Mouse (Mus musculus) heart, embryonic 11.5 days (tissue): ENCODE data around the gene Mdga1. TPM values are rescaled to one million over a fixed set of nuclear protein-coding genes. Genes with fewer than 3 reads are reported as not detected.

ENCODE experiments used
- ATAC-seq: fragments of 200-750 bp; cut with Nextera tagmentation; replicated peaks from 2 replicates; pipeline ENCODE4 v1.8.0; 2017; ENCODE audit warnings: moderate library complexity; ENCODE audit not compliant: insufficient number of reproducible peaks, low FRiP score, low TSS enrichment
- H3K27ac ChIP-seq: fragments of 300-500 bp; sonication (generic); 2 replicates; pipeline ENCODE4 v1.5.1; 2014; ENCODE audit warnings: mild to moderate bottlenecking, low read depth, low read length
- H3K27me3 ChIP-seq: fragments of 300-500 bp; sonication (generic); 2 replicates; pipeline ENCODE4 v1.6.1; 2014; ENCODE audit warnings: mild to moderate bottlenecking, low read length, mixed read lengths; ENCODE audit not compliant: control insufficient read depth, insufficient read depth
- H3K36me3 ChIP-seq: fragments of 300-500 bp; sonication (generic); 2 replicates; pipeline ENCODE4 v1.6.1; 2014; ENCODE audit warnings: mild to moderate bottlenecking, low read length, moderate library complexity, mixed read lengths; ENCODE audit not compliant: control insufficient read depth, insufficient read depth
- H3K4me1 ChIP-seq: fragments of 300-500 bp; sonication (generic); 2 replicates; pipeline ENCODE4 v1.6.1; 2014; ENCODE audit warnings: low read length; ENCODE audit not compliant: control insufficient read depth, insufficient read depth
- H3K4me2 ChIP-seq: fragments of 300-500 bp; sonication (generic); 2 replicates; pipeline ENCODE4 v1.6.1; 2014; ENCODE audit warnings: mild to moderate bottlenecking, moderate library complexity
- H3K4me3 ChIP-seq: fragments of 300-500 bp; sonication (generic); 2 replicates; pipeline ENCODE4 v1.5.1; 2014; ENCODE audit warnings: low read depth, low read length
- H3K9ac ChIP-seq: fragments of 300-500 bp; sonication (generic); 2 replicates; pipeline ENCODE4 v1.6.1; 2014; ENCODE audit warnings: mild to moderate bottlenecking, low read depth, low read length, moderate library complexity
- H3K9me3 ChIP-seq: fragments of 300-500 bp; sonication (generic); replicated peaks from 2 replicates; pipeline ENCODE4 v1.6.1; 2016; ENCODE audit warnings: low read length; ENCODE audit not compliant: control insufficient read depth
- WGBS: fragments of 180-500 bp; shearing (Covaris S2); extraction: QIAGEN DNeasy Blood & Tissue Kit; methylation state at CpG from one replicate; pipeline ENCODE4 v1.1.7; 2014; ENCODE audit not compliant: insufficient replicate concordance; 5-methylcytosine and 5-hydroxymethylcytosine counted together
- polyA plus RNA-seq: library from polyadenylated mRNA; unstranded; fragments of >200 nt; fragmentation: Nextera tagmentation; extraction: Ambion mirVana; gene quantifications from 2 replicates; pipeline ENCODE4 v1.2.1, GENCODE M21; 2014

The Mdga1 gene
- polyA plus RNA-seq, 1 experiment from 2014 or later, result 1.7 TPM

- no peaks in the 10 kb centered on the region for H3K4me1 ChIP-seq
- no peak overlapping the region for H3K4me3 ChIP-seq
- H3K36me3 ChIP-seq, result no peaks in the 10 kb centered on the region
- no peak overlapping the region for H3K4me2 ChIP-seq
- no peak for ATAC-seq
- no peaks in the 10 kb centered on the region for H3K27me3 ChIP-seq
- H3K27ac ChIP-seq, result no peak overlapping the region
- WGBS, result 9% methylated on average over 8 of the region's 8 CpGs
- H3K9ac ChIP-seq, result no peak overlapping the region
- H3K9me3 ChIP-seq, result no peaks in the 10 kb centered on the region
These were observed 5.8 kb upstream of the Mdga1 start for GRCm38 (mm10) chr17:29975731-29976130.

- Histone ChIP-seq H3K9ac (no peak overlapping the region), H3K4me2 (no peak overlapping the region), H3K9me3 (no peaks in the 10 kb centered on the region), H3K27ac (no peak overlapping the region), H3K27me3 (no peaks in the 10 kb centered on the region), H3K36me3 (no peaks in the 10 kb centered on the region), H3K4me1 (no peaks in the 10 kb centered on the region), H3K4me3 (no peak overlapping the region)
- no peak for ATAC-seq
- 87% methylated on average over 7 of the region's 7 CpGs for WGBS
These were observed 3.3 kb upstream of the Mdga1 start for GRCm38 (mm10) chr17:29973226-29973625.

GRCm38 (mm10) chr17:29971761-29972432 lies 2.0 kb upstream of the Mdga1 start:
- no peak overlapping the region for H3K4me3 ChIP-seq
- 40% methylated on average over 15 of the region's 15 CpGs for WGBS
- ATAC-seq, result no peak

GRCm38 (mm10) chr17:29965506-29965905 lies 4.4 kb downstream of the Mdga1 start:
- Histone ChIP-seq H3K4me2 (no peak overlapping the region), H3K27ac (no peak overlapping the region), H3K9ac (no peak overlapping the region), H3K9me3 (no peaks in the 10 kb centered on the region), H3K27me3 (peaks cover 6% of the 10 kb centered on the region), H3K4me1 (peaks cover 14% of the 10 kb centered on the region), H3K36me3 (no peaks in the 10 kb centered on the region), H3K4me3 (no peak overlapping the region)
- WGBS, result 24% methylated on average over 5 of the region's 5 CpGs
- ATAC-seq, result no peak

More at GRCm38 (mm10) chr17:29971761-29972432, 2.0 kb upstream of the Mdga1 start:
- H3K9ac ChIP-seq, result no peak overlapping the region
- H3K36me3 ChIP-seq, result no peaks in the 10 kb centered on the region
- no peaks in the 10 kb centered on the region for H3K4me1 ChIP-seq
- no peak overlapping the region for H3K4me2 ChIP-seq
- no peaks in the 10 kb centered on the region for H3K9me3 ChIP-seq
- H3K27ac ChIP-seq, result no peak overlapping the region
- H3K27me3 ChIP-seq, result no peaks in the 10 kb centered on the region

GRCm38 (mm10) chr17:29963730-29964259 lies 6.1 kb downstream of the Mdga1 start:
- no peaks in the 10 kb centered on the region; the same call in 1 of the 2 replicates for H3K9me3 ChIP-seq
- peak overlapping the region; percentile 59; the same call in 1 of the 2 replicates for H3K27ac ChIP-seq
- H3K4me3 ChIP-seq, result peak overlapping the region; percentile 27
- peak overlapping the region; percentile 63 for H3K4me2 ChIP-seq
- WGBS, result 4% methylated on average over 11 of the region's 11 CpGs
- peaks cover 6% of the 10 kb centered on the region for H3K27me3 ChIP-seq
- no peaks in the 10 kb centered on the region for H3K36me3 ChIP-seq
- H3K4me1 ChIP-seq, result peaks cover 14% of the 10 kb centered on the region
- ATAC-seq, result peak; percentile 31; the same call in 1 of the 2 replicates
- peak overlapping the region; percentile 74 for H3K9ac ChIP-seq

GRCm38 (mm10) chr17:29955880-29956279 lies 14.0 kb downstream of the Mdga1 start:
- 50% methylated on average over 8 of the region's 8 CpGs for WGBS
- no peak overlapping the region for H3K4me3 ChIP-seq
- H3K36me3 ChIP-seq, result no peaks in the 10 kb centered on the region
- no peak overlapping the region for H3K9ac ChIP-seq
- no peak for ATAC-seq
- H3K4me2 ChIP-seq, result no peak overlapping the region
- H3K27ac ChIP-seq, result no peak overlapping the region
- H3K27me3 ChIP-seq, result no peaks in the 10 kb centered on the region
- H3K9me3 ChIP-seq, result no peaks in the 10 kb centered on the region; the same call in 1 of the 2 replicates
- H3K4me1 ChIP-seq, result no peaks in the 10 kb centered on the region

- 72% methylated on average over 5 of the region's 5 CpGs for WGBS
- Histone ChIP-seq H3K27me3 (no peaks in the 10 kb centered on the region), H3K9ac (no peak overlapping the region), H3K9me3 (no peaks in the 10 kb centered on the region; the same call in 1 of the 2 replicates), H3K4me3 (no peak overlapping the region), H3K36me3 (no peaks in the 10 kb centered on the region), H3K4me2 (no peak overlapping the region), H3K27ac (no peak overlapping the region), H3K4me1 (no peaks in the 10 kb centered on the region)
- ATAC-seq, result no peak
These were observed 15.6 kb downstream of the Mdga1 start for GRCm38 (mm10) chr17:29954316-29954715.

- no peak overlapping the region for H3K4me3 ChIP-seq
- H3K4me2 ChIP-seq, result no peak overlapping the region
- no peak overlapping the region for H3K9ac ChIP-seq
- H3K4me1 ChIP-seq, result no peaks in the 10 kb centered on the region
- H3K27ac ChIP-seq, result no peak overlapping the region
- no peaks in the 10 kb centered on the region for H3K27me3 ChIP-seq
- H3K36me3 ChIP-seq, result no peaks in the 10 kb centered on the region
- 29% methylated on average over 6 of the region's 6 CpGs for WGBS
- no peaks in the 10 kb centered on the region for H3K9me3 ChIP-seq
- no peak for ATAC-seq
These were observed 18.8 kb downstream of the Mdga1 start for GRCm38 (mm10) chr17:29951100-29951499.

- Histone ChIP-seq H3K36me3 (no peaks in the 10 kb centered on the region), H3K9me3 (no peaks in the 10 kb centered on the region), H3K4me2 (no peak overlapping the region), H3K9ac (no peak overlapping the region), H3K4me3 (no peak overlapping the region), H3K27ac (no peak overlapping the region), H3K4me1 (no peaks in the 10 kb centered on the region), H3K27me3 (no peaks in the 10 kb centered on the region)
- no peak for ATAC-seq
- 78% methylated on average over 8 of the region's 8 CpGs for WGBS
These were observed 19.3 kb downstream of the Mdga1 start for GRCm38 (mm10) chr17:29950574-29950973.
